Mouse (Mus musculus) liver, adult 2 months (tissue): ENCODE measurements around the gene Flt4. TPM values are rescaled to one million over a fixed set of nuclear protein-coding genes. Genes with fewer than 3 reads are reported as not detected.
A peak's percentile ranks its signal among the peaks of the same experiment; 100 is the strongest.

Experiments
- DNase-seq: peaks from one replicate; pipeline ENCODE4 v3.0.0-alpha.2; 2011; ENCODE audit warnings: low read depth, low spot score; ENCODE audit errors: extremely low read depth
- H3K27ac ChIP-seq: fragments of 200-500 bp; replicated peaks from 2 replicates; pipeline ENCODE4 v1.5.1; 2012; ENCODE audit warnings: low read depth, mild to moderate bottlenecking, control low read depth, inconsistent platforms, low read length; ENCODE audit not compliant: insufficient read depth
- H3K27me3 ChIP-seq: fragments of 200-500 bp; 2 replicates; pipeline ENCODE4 v1.6.1; 2012; ENCODE audit warnings: mild to moderate bottlenecking, moderate library complexity, low read length, inconsistent platforms; ENCODE audit not compliant: control insufficient read depth, insufficient read depth
- H3K36me3 ChIP-seq: fragments of 200-500 bp; 2 replicates; pipeline ENCODE4 v1.6.1; 2012; ENCODE audit warnings: low read length, inconsistent platforms; ENCODE audit not compliant: control insufficient read depth, insufficient read depth
- H3K4me1 ChIP-seq: fragments of 200-500 bp; 2 replicates; pipeline ENCODE4 v1.6.1; 2011; ENCODE audit warnings: low read length; ENCODE audit not compliant: control insufficient read depth, insufficient read depth
- H3K4me3 ChIP-seq: fragments of 200-500 bp; 2 replicates; pipeline ENCODE4 v1.5.1; 2011; ENCODE audit warnings: low read depth, mild to moderate bottlenecking, control low read depth, low read length, moderate library complexity; ENCODE audit not compliant: insufficient read depth
- H3K79me2 ChIP-seq: fragments of 200-500 bp; 2 replicates; pipeline ENCODE4 v1.6.1; 2012; ENCODE audit warnings: inconsistent platforms, mild to moderate bottlenecking, low read length, moderate library complexity; ENCODE audit not compliant: control insufficient read depth, insufficient read depth
- H3K9ac ChIP-seq: fragments of 200-500 bp; 2 replicates; pipeline ENCODE4 v1.6.1; 2012; ENCODE audit warnings: low read depth, mild to moderate bottlenecking, control low read depth, inconsistent platforms, low read length
- CTCF ChIP-seq: fragments of 200-500 bp; IDR thresholded peaks from 2 replicates; pipeline ENCODE4 v1.5.1; 2011; ENCODE audit warnings: low read depth, low read length, control low read depth
- POLR2A ChIP-seq: fragments of 200-500 bp; IDR thresholded peaks from 2 replicates; pipeline ENCODE4 v1.6.1; 2011; ENCODE audit warnings: low read length, control low read depth; ENCODE audit not compliant: insufficient read depth; ENCODE audit errors: extremely low read depth
- WGBS: fragments of 180-500 bp; shearing (Covaris S2); methylation state at CpG from one replicate; pipeline ENCODE4 v1.1.7; 2018; 5-methylcytosine and 5-hydroxymethylcytosine counted together
- polyA plus RNA-seq: library from polyadenylated mRNA; depleted of rRNA; stranded (reverse); fragments of >200 nt; gene quantifications from 2 replicates; pipeline ENCODE4 v1.2.3, GENCODE M21; 2012
- total RNA-seq: library from RNA; depleted of rRNA; stranded (reverse); fragments of >200 nt; gene quantifications from 2 replicates; pipeline ENCODE4 v1.2.3, GENCODE M21; 2014

Flt4 gene
- total and polyA plus RNA-seq, 2 experiments, result 7.8 to 9.8 TPM

GRCm38 (mm10) chr11:49625863-49626262, 16.8 kb downstream of the Flt4 start:
- no peak overlapping the region for H3K4me3 ChIP-seq
- DNase-seq, result no peak
- WGBS, result 78% methylated on average over 15 of the region's 15 CpGs

GRCm38 (mm10) chr11:49626748-49627147, 17.7 kb downstream of the Flt4 start:
- WGBS, result 68% methylated on average over 8 of the region's 8 CpGs
- H3K27ac ChIP-seq, result no peak overlapping the region
- H3K4me1 ChIP-seq, result no peaks in the 10 kb centered on the region
- H3K79me2 ChIP-seq, result no peaks in the 10 kb centered on the region
- H3K9ac ChIP-seq, result no peak overlapping the region
- TF ChIP-seq POLR2A (no peak), CTCF (no peak)
- no peaks in the 10 kb centered on the region; the same call in 1 of the 2 replicates for H3K36me3 ChIP-seq
- DNase-seq, result no peak
- no peak overlapping the region for H3K4me3 ChIP-seq
- H3K27me3 ChIP-seq, result no peaks in the 10 kb centered on the region

More at GRCm38 (mm10) chr11:49625863-49626262, 16.8 kb downstream of the Flt4 start:
- Histone ChIP-seq H3K27ac (no peak overlapping the region), H3K9ac (no peak overlapping the region), H3K79me2 (no peaks in the 10 kb centered on the region), H3K4me1 (no peaks in the 10 kb centered on the region), H3K36me3 (no peaks in the 10 kb centered on the region; the same call in 1 of the 2 replicates), H3K27me3 (no peaks in the 10 kb centered on the region)
- TF ChIP-seq POLR2A, result no peak
- TF ChIP-seq CTCF, result no peak

- TF ChIP-seq POLR2A, result no peak
- peak; percentile 55 for TF ChIP-seq CTCF
- Histone ChIP-seq H3K27ac (no peak overlapping the region), H3K4me3 (no peak overlapping the region), H3K36me3 (no peaks in the 10 kb centered on the region; the same call in 1 of the 2 replicates), H3K9ac (no peak overlapping the region), H3K79me2 (no peaks in the 10 kb centered on the region), H3K4me1 (no peaks in the 10 kb centered on the region), H3K27me3 (peaks cover 2% of the 10 kb centered on the region; the same call in 1 of the 2 replicates)
- DNase-seq, result no peak
- WGBS, result 18% methylated on average over 3 of the region's 3 CpGs
Measured at GRCm38 (mm10) chr11:49631154-49631553, 22.1 kb downstream of the Flt4 start.

- Histone ChIP-seq H3K27me3 (peaks cover 2% of the 10 kb centered on the region; the same call in 1 of the 2 replicates), H3K27ac (no peak overlapping the region), H3K36me3 (no peaks in the 10 kb centered on the region; the same call in 1 of the 2 replicates), H3K9ac (no peak overlapping the region), H3K4me1 (no peaks in the 10 kb centered on the region), H3K4me3 (no peak overlapping the region), H3K79me2 (no peaks in the 10 kb centered on the region)
- WGBS, result 70% methylated on average over 2 of the region's 2 CpGs
- DNase-seq, result no peak
- TF ChIP-seq POLR2A (no peak), CTCF (no peak)
Measured at GRCm38 (mm10) chr11:49632256-49632655, 23.2 kb downstream of the Flt4 start.

- no peak overlapping the region for H3K4me3 ChIP-seq
- WGBS, result 17% methylated on average over 22 of the region's 22 CpGs
Measured at GRCm38 (mm10) chr11:49634101-49634500, 25.0 kb downstream of the Flt4 start.

GRCm38 (mm10) chr11:49635671-49636070, 26.6 kb downstream of the Flt4 start:
- no peak overlapping the region for H3K27ac ChIP-seq
- H3K27me3 ChIP-seq, result peaks cover 2% of the 10 kb centered on the region; the same call in 1 of the 2 replicates
- no peak for DNase-seq
- H3K4me1 ChIP-seq, result no peaks in the 10 kb centered on the region
- H3K36me3 ChIP-seq, result no peaks in the 10 kb centered on the region
- TF ChIP-seq CTCF (no peak), POLR2A (no peak)
- no peak overlapping the region for H3K4me3 ChIP-seq
- WGBS, result 59% methylated on average over 6 of the region's 6 CpGs
- no peaks in the 10 kb centered on the region for H3K79me2 ChIP-seq
- no peak overlapping the region for H3K9ac ChIP-seq

More at GRCm38 (mm10) chr11:49634101-49634500, 25.0 kb downstream of the Flt4 start:
- H3K9ac ChIP-seq, result no peak overlapping the region
- TF ChIP-seq POLR2A (no peak), CTCF (no peak)
- H3K79me2 ChIP-seq, result no peaks in the 10 kb centered on the region
- H3K36me3 ChIP-seq, result no peaks in the 10 kb centered on the region
- no peak overlapping the region for H3K27ac ChIP-seq
- H3K4me1 ChIP-seq, result no peaks in the 10 kb centered on the region
- DNase-seq, result no peak
- peaks cover 2% of the 10 kb centered on the region; the same call in 1 of the 2 replicates for H3K27me3 ChIP-seq
